Mouse (Mus musculus): ENCODE measurements at regions not wholly inside any gene's neighbourhood (a gene's known extent, or its start where the extent isn't known, plus 50 kb on each side); places are given as distances from the start of the nearest gene placed in this dataset.

GRCm38 (mm10) chr10:56587205-56587604 lies 210.1 kb downstream of the Gja1 start:
- DNase-seq = no peak

DNA sequence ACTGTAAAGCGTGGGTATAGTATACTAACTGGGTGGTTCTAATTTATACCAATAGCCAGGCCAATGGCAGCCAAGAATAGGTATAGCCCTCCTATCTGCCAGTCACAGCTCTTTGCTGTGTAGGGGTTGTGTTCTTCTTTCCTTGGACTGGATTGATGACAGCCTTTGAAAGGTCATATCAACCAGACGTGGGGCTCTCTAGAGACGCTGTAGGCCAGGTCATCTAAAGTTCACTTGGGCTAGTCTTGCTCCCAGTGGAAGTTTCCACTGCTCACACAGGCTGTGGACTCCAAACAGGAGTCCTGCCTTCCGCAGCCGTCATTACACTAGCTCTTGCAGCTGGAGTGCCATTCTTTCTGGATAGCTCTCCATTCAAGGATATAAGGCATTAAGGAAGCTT lies 220.3 kb downstream of the Gja1 start:
- DNase-seq = no peak

GRCm38 (mm10) chr10:56598191-56598590 lies 221.1 kb downstream of the Gja1 start:
- no peak for DNase-seq

DNA sequence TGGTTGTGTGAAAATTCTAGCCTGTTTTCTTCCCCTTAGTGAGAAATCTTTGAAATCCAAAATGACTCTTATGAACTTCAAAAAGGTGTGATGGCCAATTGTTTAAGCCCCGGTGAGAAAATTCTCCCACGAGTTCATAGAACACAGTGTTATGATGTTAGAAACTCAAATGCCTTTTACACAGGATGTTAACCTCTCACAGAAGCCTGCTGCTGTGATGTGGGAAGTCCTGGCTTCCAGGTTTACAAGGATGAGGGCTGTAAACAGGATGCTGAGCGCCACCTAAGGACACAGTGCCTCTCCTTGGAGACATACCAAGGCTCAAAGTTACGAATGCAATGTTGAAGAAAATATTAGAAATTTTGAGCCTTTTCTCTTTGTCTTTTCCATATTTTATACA lies 222.8 kb downstream of the Gja1 start:
- DNase-seq = no peak

DNA sequence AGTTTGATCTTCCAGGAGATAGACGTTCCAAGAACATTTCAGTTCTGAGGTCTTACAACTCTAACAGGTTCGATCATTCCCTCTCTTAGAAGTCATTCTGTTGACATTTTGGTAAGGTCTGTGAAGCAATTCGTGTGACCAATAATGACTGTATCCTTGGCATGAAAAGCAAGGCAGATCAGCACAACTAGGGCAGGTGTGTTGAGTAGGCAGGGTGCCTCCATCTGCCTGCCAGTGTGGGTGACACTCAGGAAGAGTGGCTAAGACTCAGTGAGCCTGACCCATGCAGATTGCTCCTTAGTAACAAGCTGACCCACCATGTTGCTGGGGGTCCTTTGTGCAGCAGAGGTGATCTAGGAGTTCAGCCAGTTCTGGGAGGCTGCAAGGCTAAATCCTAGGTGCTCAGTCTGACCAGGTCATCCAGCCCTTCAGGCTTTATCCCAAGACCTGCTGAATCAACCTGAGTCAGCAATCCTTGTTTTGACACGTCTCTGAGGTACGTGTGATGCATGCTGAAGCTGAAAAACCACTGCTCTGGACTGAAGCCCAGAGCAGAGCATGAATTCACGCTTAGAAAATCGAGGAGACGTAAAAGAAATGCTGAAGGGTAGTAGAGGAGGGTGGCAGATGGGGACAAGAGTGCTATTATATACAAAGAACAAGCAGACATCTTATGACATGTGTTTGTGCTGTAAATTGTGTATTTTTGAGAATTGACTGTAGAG lies 234.6 kb downstream of the Gja1 start:
- DNase-seq = peak in 1 of 2 experiments; percentile 25

DNA sequence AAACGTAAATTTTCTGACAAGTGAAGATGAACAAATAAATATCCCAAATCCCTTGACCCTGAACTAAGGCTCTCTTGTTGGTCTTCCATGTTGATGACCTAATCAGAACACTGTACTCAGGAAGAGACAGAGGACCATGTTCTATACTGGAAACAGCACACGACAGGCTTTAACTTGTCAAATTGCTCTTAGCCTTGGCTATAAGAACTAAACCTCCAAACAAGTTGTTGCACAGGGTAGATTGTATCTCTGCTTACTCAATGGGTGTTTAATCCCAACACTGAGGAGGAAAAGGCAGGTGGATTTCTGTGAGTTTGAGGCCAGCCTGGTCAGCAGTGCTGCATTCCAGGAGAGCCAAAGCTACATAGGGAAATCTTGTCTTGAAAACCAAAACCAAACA lies 265.5 kb downstream of the Gja1 start:
- no peak for DNase-seq

GRCm38 (mm10) chr10:56643376-56644135 lies 266.4 kb downstream of the Gja1 start:
- no peak for DNase-seq

- no peak for DNase-seq
These were observed 283.4 kb downstream of the Gja1 start for GRCm38 (mm10) chr10:56660501-56660900.

GRCm38 (mm10) chr10:56673919-56674318 lies 296.8 kb downstream of the Gja1 start:
- no peak for DNase-seq

DNA sequence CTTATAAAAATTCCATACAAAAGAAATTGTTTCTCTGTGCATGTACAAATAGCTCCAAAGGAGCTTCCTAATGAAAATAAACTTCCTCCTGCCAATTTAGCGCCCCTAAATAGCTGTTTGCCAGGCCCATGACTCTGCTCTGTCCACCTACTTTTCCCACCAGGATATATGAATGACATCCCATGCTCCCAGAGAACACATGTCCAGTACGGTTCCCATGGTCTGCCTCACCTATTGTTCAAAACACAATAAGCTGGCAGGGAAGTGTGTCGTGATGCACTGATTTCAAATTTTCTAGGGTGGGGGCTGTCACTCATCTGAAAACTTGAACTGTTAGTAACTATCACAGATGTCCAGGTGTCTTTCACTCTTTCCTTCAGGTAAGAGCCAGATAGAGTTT lies 305.8 kb downstream of the Gja1 start:
- DNase-seq = no peak

- DNase-seq = peak; percentile 13 to 14
These were observed 308.6 kb downstream of the Gja1 start for GRCm38 (mm10) chr10:56685655-56686250.

DNA sequence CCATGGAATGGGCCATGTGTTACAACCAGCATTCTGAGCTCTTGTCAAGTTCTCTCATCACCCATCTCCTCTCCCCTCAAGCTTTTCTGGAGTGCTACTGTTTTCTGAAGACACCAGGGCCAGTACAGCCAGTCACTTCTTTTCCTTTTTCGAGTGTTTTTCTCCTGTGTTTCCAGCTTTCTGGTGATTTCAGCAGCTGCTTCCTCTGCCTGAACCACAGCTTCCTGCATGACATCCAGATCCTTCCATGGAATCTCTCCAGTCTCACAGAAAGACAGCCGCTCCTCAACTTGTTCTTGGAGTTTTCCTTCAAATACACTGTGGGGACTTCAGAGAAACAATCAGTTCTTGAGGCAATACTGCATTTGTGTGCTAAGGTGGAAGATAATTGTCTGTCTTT lies 314.3 kb downstream of the Gja1 start:
- DNase-seq = no peak

GRCm38 (mm10) chr10:56695100-56695499 lies 318.0 kb downstream of the Gja1 start:
- no peak for DNase-seq

- DNase-seq = peak; percentile 31 to 44
These were observed 323.0 kb downstream of the Gja1 start for GRCm38 (mm10) chr10:56700126-56700525.

DNA sequence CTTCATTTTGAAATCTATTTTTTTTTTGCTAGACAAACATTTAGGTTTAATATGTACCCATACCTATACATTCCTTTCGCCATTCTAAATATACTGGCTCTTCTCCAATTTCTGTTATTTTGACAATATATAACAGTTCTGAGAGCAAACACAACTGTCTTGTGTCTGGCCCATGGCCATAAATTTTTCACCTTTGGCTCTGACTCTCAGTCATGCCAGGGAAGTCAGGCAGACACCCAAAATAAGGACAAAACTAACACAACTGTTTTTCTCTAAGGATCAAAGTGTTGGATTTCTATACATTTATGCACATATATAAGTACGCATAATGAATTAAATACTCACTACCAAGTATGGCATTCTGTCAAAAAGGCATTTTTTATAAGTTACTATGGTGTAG lies 331.3 kb downstream of the Gja1 start:
- peak in 1 of 2 experiments; percentile 7 for DNase-seq

GRCm38 (mm10) chr10:56708886-56709285 lies 331.8 kb downstream of the Gja1 start:
- DNase-seq = no peak

DNA sequence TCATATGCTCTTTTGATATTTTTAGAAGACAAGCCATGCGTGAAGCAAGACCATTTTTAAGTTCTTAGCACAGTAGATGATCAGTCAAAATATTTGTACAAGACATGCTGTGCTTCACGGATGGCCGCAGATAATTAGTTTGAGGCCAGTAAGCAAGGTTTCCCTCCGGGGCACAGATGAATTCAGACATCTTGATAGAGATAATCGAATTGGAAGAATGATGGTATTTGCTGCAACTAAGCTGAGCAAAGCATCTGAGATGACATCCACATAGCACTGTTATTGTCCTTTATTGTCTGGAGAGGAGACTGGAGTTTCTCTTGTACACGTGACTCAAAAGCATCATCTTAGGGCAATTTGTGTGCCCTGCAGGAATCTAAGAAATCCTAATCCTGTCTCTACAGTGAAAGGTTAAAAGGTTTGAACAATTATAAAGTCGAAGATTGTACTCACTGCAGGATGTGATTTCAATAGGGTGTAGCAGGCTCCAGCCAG lies 335.5 kb downstream of the Gja1 start:
- DNase-seq = no peak

DNA sequence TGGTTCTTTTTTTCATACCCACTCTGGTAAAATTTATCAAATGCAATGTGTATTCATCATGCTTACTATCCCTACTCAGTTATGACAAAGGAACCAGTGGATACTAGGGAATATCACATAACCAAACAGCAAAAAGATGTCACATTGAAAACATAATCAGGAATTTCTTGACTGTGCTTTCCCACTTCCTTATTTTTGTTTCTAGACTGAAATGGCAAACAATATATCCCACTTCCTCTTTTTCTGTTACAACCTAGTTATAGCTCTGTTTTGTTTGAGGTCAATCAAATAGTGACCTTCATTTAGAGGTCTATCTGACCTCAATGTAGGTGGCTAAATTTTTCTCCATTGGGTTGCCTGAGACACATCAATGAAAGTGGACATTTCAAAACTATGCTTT lies 359.9 kb downstream of the Gja1 start:
- no peak for DNase-seq

DNA sequence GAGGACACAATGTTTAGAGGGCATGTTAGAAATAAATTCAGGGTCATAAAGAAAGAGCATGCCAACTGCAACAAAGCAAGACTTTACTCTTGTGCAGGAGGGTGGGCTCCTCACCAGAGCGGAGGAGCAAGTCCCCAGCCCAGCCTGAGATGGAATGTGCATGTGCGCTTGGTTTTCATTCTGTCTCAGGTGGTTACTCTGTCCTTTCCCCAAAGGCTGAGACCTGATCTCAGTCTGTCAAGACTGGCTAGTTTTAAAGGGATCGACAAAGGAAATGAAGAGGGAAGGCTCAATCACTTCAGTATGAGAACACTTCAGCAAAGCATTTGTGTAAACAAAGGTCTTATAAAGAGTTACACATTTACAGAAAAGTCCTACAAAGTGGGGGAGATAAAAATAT lies 362.5 kb downstream of the Gja1 start:
- DNase-seq = no peak

DNA sequence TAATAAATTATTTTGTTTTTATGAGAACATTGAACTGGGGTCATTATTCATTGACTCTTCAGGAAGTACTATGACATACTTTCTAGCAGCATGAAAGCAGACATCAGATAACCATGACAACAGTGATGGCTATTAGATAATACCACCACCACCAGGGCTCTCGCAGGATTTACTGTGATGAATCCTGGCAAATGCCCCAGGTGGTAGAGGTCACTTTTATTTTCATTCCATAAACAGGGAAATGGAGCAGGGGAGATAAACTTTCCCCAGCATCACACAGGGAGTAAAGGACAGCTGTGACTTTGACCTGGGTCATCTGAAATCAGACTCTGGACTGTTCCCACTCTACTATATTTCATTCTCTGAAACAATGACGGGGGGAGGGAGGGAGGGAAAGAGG lies 375.0 kb downstream of the Gja1 start:
- no peak for DNase-seq

GRCm38 (mm10) chr10:56753576-56753975 lies 376.4 kb downstream of the Gja1 start:
- peak; percentile 36 for DNase-seq

GRCm38 (mm10) chr10:56754546-56755175 lies 377.5 kb downstream of the Gja1 start:
- DNase-seq = peak; percentile 6 to 10

DNA sequence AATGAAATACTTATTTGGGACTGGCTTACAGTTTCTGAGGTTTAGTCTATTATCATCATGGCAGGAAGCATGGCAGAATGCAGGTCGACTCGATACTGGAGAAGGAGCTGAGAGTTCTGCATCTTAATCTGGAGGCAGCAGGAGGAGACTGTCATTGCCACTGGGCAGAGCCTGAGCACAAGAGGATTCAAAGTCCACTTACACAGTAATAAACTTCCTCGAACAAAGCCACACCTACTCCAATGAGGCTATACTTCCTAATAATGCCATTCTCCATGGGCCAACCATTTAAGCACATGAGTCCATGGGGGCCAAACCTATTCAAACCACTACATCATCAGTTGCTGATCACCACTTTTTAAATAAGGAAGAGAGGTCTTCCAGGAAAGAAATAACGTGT lies 393.5 kb downstream of the Gja1 start:
- no peak for DNase-seq
